Mouse (Mus musculus): ENCODE measurements around the gene Osbpl8. TPM values are rescaled to one million over a fixed set of nuclear protein-coding genes. Genes with fewer than 3 reads are reported as not detected.

Osbpl8 gene
- polyA plus RNA-seq, 1 experiment from 2014 or later, result 23.7 TPM

GRCm38 (mm10) chr10:111139881-111140280 lies 24.7 kb upstream of the Osbpl8 start:
- 66% methylated on average over 5 of the region's 5 CpGs for WGBS
- Histone ChIP-seq H3K27ac (ENCODE audit: low read length) (no peak overlapping the region), H3K27me3 (replicated peaks; ENCODE audit: control insufficient read depth, insufficient read depth, low read length) (no peaks in the 10 kb centered on the region)

GRCm38 (mm10) chr10:111144371-111144959 lies 20.1 kb upstream of the Osbpl8 start:
- no peak overlapping the region for H3K9ac ChIP-seq (replicated peaks; ENCODE audit: low read depth, low read length)
- H3K36me3 ChIP-seq (ENCODE audit: control insufficient read depth, insufficient read depth), result no peaks in the 10 kb centered on the region
- no peaks in the 10 kb centered on the region for H3K4me1 ChIP-seq (replicated peaks; ENCODE audit: control insufficient read depth, insufficient read depth, low read length)
- H3K9me3 ChIP-seq (ENCODE audit: control insufficient read depth, low read length), result no peaks in the 10 kb centered on the region
- H3K4me2 ChIP-seq (ENCODE audit: low read length), result no peak overlapping the region
- H3K27me3 ChIP-seq (replicated peaks; ENCODE audit: control insufficient read depth, insufficient read depth, low read length), result no peaks in the 10 kb centered on the region
- H3K4me3 ChIP-seq (replicated peaks; ENCODE audit: low read length), result no peak overlapping the region
- 77% methylated on average over 11 of the region's 11 CpGs for WGBS
- ATAC-seq, result peak; percentile 31; the same call in 1 of the 2 replicates
- no peak overlapping the region for H3K27ac ChIP-seq (ENCODE audit: low read length)

More at GRCm38 (mm10) chr10:111139881-111140280, 24.7 kb upstream of the Osbpl8 start:
- Histone ChIP-seq H3K4me3 (replicated peaks; ENCODE audit: low read length) (no peak overlapping the region), H3K4me2 (ENCODE audit: low read length) (no peak overlapping the region), H3K9me3 (ENCODE audit: control insufficient read depth, low read length) (no peaks in the 10 kb centered on the region), H3K36me3 (ENCODE audit: control insufficient read depth, insufficient read depth) (no peaks in the 10 kb centered on the region), H3K4me1 (replicated peaks; ENCODE audit: control insufficient read depth, insufficient read depth, low read length) (no peaks in the 10 kb centered on the region), H3K9ac (replicated peaks; ENCODE audit: low read depth, low read length) (no peak overlapping the region)
- ATAC-seq, result no peak

DNA sequence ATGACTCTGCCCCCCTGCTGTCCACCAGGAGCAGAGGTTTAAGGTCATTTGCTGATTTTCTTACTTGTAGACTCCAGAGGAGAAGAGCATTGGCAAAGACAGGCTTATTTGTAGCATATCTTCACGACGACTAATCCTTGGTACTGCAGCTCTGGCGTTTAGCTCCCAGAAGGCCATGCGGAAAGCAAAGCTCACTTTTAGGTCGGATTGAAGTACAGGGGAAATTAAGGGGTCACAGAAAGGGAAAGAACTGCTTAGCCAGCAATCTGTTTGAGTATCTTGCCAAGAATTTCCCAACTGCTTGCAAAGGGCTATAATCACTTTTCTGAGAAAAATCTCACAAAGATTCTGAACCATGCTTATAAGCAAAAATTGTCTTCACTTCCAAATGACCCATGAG lies 14.8 kb upstream of the Osbpl8 start:
- Histone ChIP-seq H3K9ac (replicated peaks; ENCODE audit: low read depth, low read length) (no peak overlapping the region), H3K27ac (ENCODE audit: low read length) (no peak overlapping the region), H3K9me3 (ENCODE audit: control insufficient read depth, low read length) (peaks cover 3% of the 10 kb centered on the region; the same call in 1 of the 2 replicates), H3K27me3 (replicated peaks; ENCODE audit: control insufficient read depth, insufficient read depth, low read length) (no peaks in the 10 kb centered on the region), H3K4me2 (ENCODE audit: low read length) (no peak overlapping the region), H3K4me3 (replicated peaks; ENCODE audit: low read length) (no peak overlapping the region), H3K4me1 (replicated peaks; ENCODE audit: control insufficient read depth, insufficient read depth, low read length) (no peaks in the 10 kb centered on the region), H3K36me3 (ENCODE audit: control insufficient read depth, insufficient read depth) (no peaks in the 10 kb centered on the region)
- ATAC-seq, result no peak
- WGBS, result 70% methylated on average over 5 of the region's 5 CpGs

GRCm38 (mm10) chr10:111155065-111155464 lies 9.5 kb upstream of the Osbpl8 start:
- WGBS, result 100% methylated on average over 3 of the region's 3 CpGs
- ATAC-seq, result no peak
- Histone ChIP-seq H3K4me3 (replicated peaks; ENCODE audit: low read length) (no peak overlapping the region), H3K4me1 (replicated peaks; ENCODE audit: control insufficient read depth, insufficient read depth, low read length) (no peaks in the 10 kb centered on the region), H3K27ac (ENCODE audit: low read length) (no peak overlapping the region), H3K9ac (replicated peaks; ENCODE audit: low read depth, low read length) (no peak overlapping the region), H3K9me3 (ENCODE audit: control insufficient read depth, low read length) (peaks cover 3% of the 10 kb centered on the region; the same call in 1 of the 2 replicates), H3K27me3 (replicated peaks; ENCODE audit: control insufficient read depth, insufficient read depth, low read length) (no peaks in the 10 kb centered on the region), H3K36me3 (ENCODE audit: control insufficient read depth, insufficient read depth) (no peaks in the 10 kb centered on the region), H3K4me2 (ENCODE audit: low read length) (no peak overlapping the region)

GRCm38 (mm10) chr10:111155571-111155970 lies 9.0 kb upstream of the Osbpl8 start:
- 76% methylated on average over 7 of the region's 7 CpGs for WGBS
- ATAC-seq, result no peak
- H3K9ac ChIP-seq (replicated peaks; ENCODE audit: low read depth, low read length), result no peak overlapping the region

DNA sequence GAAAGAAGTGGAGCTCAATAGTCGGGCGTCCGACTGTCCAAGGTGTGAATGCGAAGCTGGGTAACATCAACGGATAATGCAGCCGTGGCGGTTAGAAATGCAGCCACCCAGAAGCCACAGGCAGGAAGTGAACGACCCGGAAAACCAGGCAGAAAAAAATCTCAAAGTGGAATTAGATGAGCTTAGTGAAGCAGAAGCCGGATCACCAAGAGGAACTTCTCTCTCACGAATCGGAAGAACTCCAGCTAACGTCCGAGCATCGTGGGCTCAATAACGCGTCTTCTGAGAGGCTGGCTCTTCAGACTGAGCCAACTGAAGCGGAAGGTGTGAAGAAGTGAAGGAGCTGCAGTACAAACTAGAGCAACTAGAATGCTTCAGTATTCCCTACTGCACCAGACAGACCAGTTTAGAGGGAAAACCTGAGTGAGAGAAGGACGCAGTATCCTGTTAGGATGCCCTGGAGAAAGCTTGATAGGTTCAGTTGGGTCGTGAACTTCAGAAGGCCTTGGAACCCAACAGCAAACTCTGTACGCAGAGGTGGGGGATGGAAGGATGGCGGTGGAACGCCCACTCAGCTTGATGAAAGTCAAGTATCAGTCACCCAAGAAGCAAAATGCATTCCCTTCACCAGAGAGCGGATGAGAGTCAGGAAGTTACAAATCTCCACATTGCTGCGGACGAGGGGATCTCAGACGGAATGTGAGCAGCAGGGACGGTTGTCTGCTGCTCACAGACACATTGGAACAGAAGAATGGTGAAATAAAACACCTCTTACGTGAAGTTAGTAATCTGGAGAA lies 8.0 kb upstream of the Osbpl8 start:
- H3K36me3 ChIP-seq (ENCODE audit: control insufficient read depth, insufficient read depth), result no peaks in the 10 kb centered on the region
- H3K9ac ChIP-seq (replicated peaks; ENCODE audit: low read depth, low read length), result no peak overlapping the region
- H3K4me3 ChIP-seq (replicated peaks; ENCODE audit: low read length), result no peak overlapping the region
- H3K4me2 ChIP-seq (ENCODE audit: low read length), result no peak overlapping the region
- no peaks in the 10 kb centered on the region for H3K27me3 ChIP-seq (replicated peaks; ENCODE audit: control insufficient read depth, insufficient read depth, low read length)
- WGBS, result 92% methylated on average over 29 of the region's 29 CpGs
- no peaks in the 10 kb centered on the region for H3K4me1 ChIP-seq (replicated peaks; ENCODE audit: control insufficient read depth, insufficient read depth, low read length)
- peaks cover 3% of the 10 kb centered on the region; the same call in 1 of the 2 replicates for H3K9me3 ChIP-seq (ENCODE audit: control insufficient read depth, low read length)
- H3K27ac ChIP-seq (ENCODE audit: low read length), result no peak overlapping the region
- ATAC-seq, result no peak

More at GRCm38 (mm10) chr10:111155571-111155970, 9.0 kb upstream of the Osbpl8 start:
- Histone ChIP-seq H3K27ac (ENCODE audit: low read length) (no peak overlapping the region), H3K27me3 (replicated peaks; ENCODE audit: control insufficient read depth, insufficient read depth, low read length) (no peaks in the 10 kb centered on the region), H3K4me3 (replicated peaks; ENCODE audit: low read length) (no peak overlapping the region), H3K36me3 (ENCODE audit: control insufficient read depth, insufficient read depth) (no peaks in the 10 kb centered on the region), H3K4me2 (ENCODE audit: low read length) (no peak overlapping the region), H3K4me1 (replicated peaks; ENCODE audit: control insufficient read depth, insufficient read depth, low read length) (no peaks in the 10 kb centered on the region), H3K9me3 (ENCODE audit: control insufficient read depth, low read length) (peaks cover 3% of the 10 kb centered on the region; the same call in 1 of the 2 replicates)

- H3K4me3 ChIP-seq (replicated peaks; ENCODE audit: low read length), result no peak overlapping the region
- no peaks in the 10 kb centered on the region for H3K4me1 ChIP-seq (replicated peaks; ENCODE audit: control insufficient read depth, insufficient read depth, low read length)
- no peaks in the 10 kb centered on the region for H3K36me3 ChIP-seq (ENCODE audit: control insufficient read depth, insufficient read depth)
- H3K27me3 ChIP-seq (replicated peaks; ENCODE audit: control insufficient read depth, insufficient read depth, low read length), result no peaks in the 10 kb centered on the region
- ATAC-seq, result no peak
- H3K4me2 ChIP-seq (ENCODE audit: low read length), result no peak overlapping the region
- WGBS, result 89% methylated on average over 7 of the region's 7 CpGs
- peaks cover 3% of the 10 kb centered on the region; the same call in 1 of the 2 replicates for H3K9me3 ChIP-seq (ENCODE audit: control insufficient read depth, low read length)
- no peak overlapping the region for H3K9ac ChIP-seq (replicated peaks; ENCODE audit: low read depth, low read length)
- H3K27ac ChIP-seq (ENCODE audit: low read length), result no peak overlapping the region
Measured at GRCm38 (mm10) chr10:111157241-111157659, 7.3 kb upstream of the Osbpl8 start.

DNA sequence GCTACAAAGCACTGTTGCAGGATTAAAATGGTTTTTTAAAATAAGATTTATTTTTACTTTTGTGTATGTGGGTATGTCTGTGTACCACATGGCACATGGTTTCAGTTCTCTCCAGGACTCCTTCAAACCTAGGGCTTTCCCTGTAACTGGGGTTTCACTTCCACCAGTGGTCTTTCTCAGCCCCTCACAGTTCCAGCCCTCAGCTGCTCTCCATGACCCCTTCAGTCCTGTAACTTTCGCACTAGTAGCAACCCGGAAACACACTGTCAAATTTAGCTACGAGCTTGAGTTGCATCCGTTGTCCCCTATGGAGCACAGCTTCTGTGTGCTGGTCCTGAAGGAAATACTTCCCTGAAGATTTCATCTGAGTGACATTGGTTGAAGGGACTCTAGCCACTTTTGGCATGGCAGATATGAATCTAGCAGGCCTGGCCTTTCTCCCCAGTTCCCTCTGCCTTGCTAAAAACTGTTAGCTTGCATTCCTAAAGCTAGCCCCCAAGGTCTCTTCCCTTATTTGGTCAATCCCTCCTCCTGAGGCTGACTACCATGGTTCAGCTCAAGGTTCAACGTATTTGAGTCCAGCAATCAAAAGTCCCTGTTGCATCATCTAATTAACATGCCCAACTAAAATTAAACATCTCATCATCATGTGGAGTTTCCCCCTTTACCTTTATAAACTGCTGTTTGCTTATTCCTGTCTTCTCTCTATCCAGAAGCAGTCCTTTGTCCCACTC lies 4.6 kb upstream of the Osbpl8 start:
- Histone ChIP-seq H3K27me3 (replicated peaks; ENCODE audit: control insufficient read depth, insufficient read depth, low read length) (no peaks in the 10 kb centered on the region), H3K4me1 (replicated peaks; ENCODE audit: control insufficient read depth, insufficient read depth, low read length) (peaks cover 4% of the 10 kb centered on the region; the same call in 1 of the 2 replicates), H3K36me3 (ENCODE audit: control insufficient read depth, insufficient read depth) (no peaks in the 10 kb centered on the region), H3K4me2 (ENCODE audit: low read length) (no peak overlapping the region), H3K27ac (ENCODE audit: low read length) (no peak overlapping the region), H3K4me3 (replicated peaks; ENCODE audit: low read length) (no peak overlapping the region), H3K9me3 (ENCODE audit: control insufficient read depth, low read length) (no peaks in the 10 kb centered on the region), H3K9ac (replicated peaks; ENCODE audit: low read depth, low read length) (no peak overlapping the region)
- 82% methylated on average over 5 of the region's 5 CpGs for WGBS
- ATAC-seq, result no peak

DNA sequence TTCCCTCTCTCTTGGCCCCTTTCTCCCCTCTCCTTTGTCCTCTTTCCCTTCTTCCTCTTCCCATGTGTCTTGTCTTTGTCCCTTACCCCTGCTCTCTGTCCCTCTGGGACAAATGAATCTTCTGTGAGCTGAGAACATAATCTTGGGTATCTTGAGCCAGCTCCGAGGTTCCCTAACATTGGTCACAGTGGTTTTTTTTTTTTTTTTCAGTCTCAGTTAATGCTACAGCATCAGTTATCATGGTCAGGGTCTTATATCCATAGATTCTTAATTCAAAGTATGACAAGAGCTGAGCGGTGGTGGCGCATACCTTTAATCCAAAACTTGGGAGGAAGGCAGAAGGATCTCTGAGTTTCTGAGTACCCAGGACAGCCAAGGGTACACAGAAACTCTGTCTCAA lies 4.0 kb upstream of the Osbpl8 start:
- no peak overlapping the region for H3K27ac ChIP-seq (ENCODE audit: low read length)
- H3K4me3 ChIP-seq (replicated peaks; ENCODE audit: low read length), result no peak overlapping the region
- H3K9ac ChIP-seq (replicated peaks; ENCODE audit: low read depth, low read length), result no peak overlapping the region
- no peaks in the 10 kb centered on the region for H3K27me3 ChIP-seq (replicated peaks; ENCODE audit: control insufficient read depth, insufficient read depth, low read length)
- H3K9me3 ChIP-seq (ENCODE audit: control insufficient read depth, low read length), result no peaks in the 10 kb centered on the region
- 92% methylated on average over 3 of the region's 3 CpGs for WGBS
- ATAC-seq, result no peak
- no peaks in the 10 kb centered on the region for H3K36me3 ChIP-seq (ENCODE audit: control insufficient read depth, insufficient read depth)
- H3K4me2 ChIP-seq (ENCODE audit: low read length), result no peak overlapping the region
- H3K4me1 ChIP-seq (replicated peaks; ENCODE audit: control insufficient read depth, insufficient read depth, low read length), result peaks cover 4% of the 10 kb centered on the region; the same call in 1 of the 2 replicates

Measured in forebrain, embryonic 16.5 days (tissue).